Comparison of ENCODE assay signal across 7 mouse cellular contexts in genomic region chr2:168628787-168629186, GRCm38 (mm10). TPM values are rescaled to one million over a fixed set of nuclear protein-coding genes. Genes with fewer than 3 reads are reported as not detected.
DNase-seq lines count a peak whose midpoint lies in the region; ATAC-seq lines count a peak whose summit lies in the region.

No protein-coding gene starts in this region.

- H3K36me3 ChIP-seq in intestine, embryonic 16.5 days (ENCODE audit: control insufficient read depth, insufficient read depth, low read length), result no peaks in the 10 kb centered on the region
- peaks cover 11% of the 10 kb centered on the region; the same call in 1 of the 2 replicates for H3K36me3 ChIP-seq in midbrain, embryonic 14.5 days (ENCODE audit: control insufficient read depth, insufficient read depth, low read length)

- no peaks in the 10 kb centered on the region for H3K9me3 ChIP-seq in intestine, embryonic 16.5 days (ENCODE audit: control insufficient read depth, low read length)
- no peaks in the 10 kb centered on the region for H3K9me3 ChIP-seq in midbrain, embryonic 14.5 days (ENCODE audit: control insufficient read depth, low read length)

- H3K9ac ChIP-seq in intestine, embryonic 16.5 days (ENCODE audit: low read depth, low read length), result no peak overlapping the region
- H3K9ac ChIP-seq in midbrain, embryonic 14.5 days (replicated peaks; ENCODE audit: low read length), result no peak overlapping the region

- peak; percentile 67 for ATAC-seq in intestine, embryonic 16.5 days
- peak; percentile 63; the same call in 1 of the 2 replicates for ATAC-seq in midbrain, embryonic 14.5 days (ENCODE audit: low FRiP score, low TSS enrichment)

- 23% methylated on average over 8 of the region's 8 CpGs for WGBS in intestine, embryonic 16.5 days
- WGBS in midbrain, embryonic 14.5 days, result 24% methylated on average over 8 of the region's 8 CpGs

- peak; percentile 75 to 91 for DNase-seq in adrenal gland, adult (ENCODE audit: inconsistent age in 2 of 2, low spot score in 1 of 2)
- peak; percentile 79 to 80 for DNase-seq in cerebellum, postnatal 36 days
- DNase-seq in gastrocnemius, adult 8-10 months (ENCODE audit: low spot score in 2 of 2), result peak; percentile 69 to 71
- DNase-seq in left cerebral cortex, postnatal 25 days (ENCODE audit: low spot score in 2 of 2), result peak; percentile 72 to 77
- peak; percentile 90 for DNase-seq in midbrain, embryonic 14.5 days
- peak; percentile 52 for DNase-seq in spleen, adult 12 weeks (ENCODE audit: low spot score)

- no peak overlapping the region for H3K4me3 ChIP-seq in intestine, embryonic 16.5 days (ENCODE audit: low read length)
- H3K4me3 ChIP-seq in midbrain, embryonic 14.5 days (replicated peaks; ENCODE audit: low read depth, low read length), result no peak overlapping the region

- intact Hi-C loops in left cerebral cortex, postnatal 25 days (cut with DNase I), result loop anchor here (1.0 to 2.0 kb wide), 2 partner anchors 159 to 378 kb away; no protein-coding TSS in a partner anchor

- H3K27me3 ChIP-seq in intestine, embryonic 16.5 days (replicated peaks; ENCODE audit: control insufficient read depth, insufficient read depth, low read length), result no peaks in the 10 kb centered on the region
- H3K27me3 ChIP-seq in midbrain, embryonic 14.5 days (ENCODE audit: control insufficient read depth, insufficient read depth, low read length), result no peaks in the 10 kb centered on the region

- peaks cover 6% of the 10 kb centered on the region for H3K4me1 ChIP-seq in intestine, embryonic 16.5 days (ENCODE audit: control insufficient read depth, insufficient read depth, low read length)
- H3K4me1 ChIP-seq in midbrain, embryonic 14.5 days (ENCODE audit: control insufficient read depth, insufficient read depth, low read length), result peaks cover 20% of the 10 kb centered on the region

- no peak overlapping the region for H3K27ac ChIP-seq in intestine, embryonic 16.5 days (ENCODE audit: low read length)
- H3K27ac ChIP-seq in midbrain, embryonic 14.5 days (replicated peaks; ENCODE audit: low read depth, low read length), result no peak overlapping the region

- no peak overlapping the region for H3K4me2 ChIP-seq in intestine, embryonic 16.5 days (ENCODE audit: low read depth, low read length)
- H3K4me2 ChIP-seq in midbrain, embryonic 14.5 days (ENCODE audit: low read length), result no peak overlapping the region

RNA-seq across cellular contexts. Expression of gene Nfatc2, which starts 27.3 kb away (rescaled TPM):
- total RNA-seq in gastrocnemius, adult 8-10 months (2022), result 10 to 100 TPM in 3 of 4 experiments, 1 to 10 TPM in 1; 7.8 to 13.6 (median 10.3) TPM
- polyA plus RNA-seq in intestine, embryonic 16.5 days (2015; fragmentation: Nextera tagmentation; extraction: Ambion mirVana), result 1.6 and 1.7 TPM in 2 replicates
- total RNA-seq in left cerebral cortex, postnatal 25 days (2021), result 10 to 100 TPM in 1 of 2 experiments, 1 to 10 TPM in 1; 8.5 to 14.3 TPM
- 2.5 and 2.6 TPM in 2 replicates for polyA plus RNA-seq in midbrain, embryonic 14.5 days (2014; fragmentation: Nextera tagmentation; extraction: Ambion mirVana)
